Mouse (Mus musculus): ENCODE measurements around the gene Gdf5.

The Gdf5 gene

DNA sequence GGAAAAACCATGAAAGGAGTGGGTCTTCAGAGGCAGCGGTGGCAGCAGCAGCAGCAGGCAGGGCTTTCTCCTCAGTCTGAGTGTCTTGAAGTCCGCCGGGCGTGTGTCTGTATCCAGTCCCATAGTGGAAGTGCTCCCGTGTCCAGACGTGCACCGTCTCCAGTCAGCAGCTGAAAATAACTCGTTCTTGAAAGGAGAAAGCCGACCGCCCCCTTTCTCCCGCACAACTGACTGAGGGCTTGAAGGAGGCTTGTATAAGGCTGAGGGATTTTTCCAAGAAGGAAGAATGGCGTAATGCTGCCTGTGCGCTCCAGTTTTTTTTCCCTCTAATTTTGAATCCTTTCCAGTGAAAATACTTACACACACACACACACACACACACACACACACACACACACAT lies at the start of gene Gdf5:
Gene Gdf5, minus strand, starts transcription at position 244 of the 400 bp plus-strand sequence.
- DNase-seq = peak in 1 of 2 experiments; percentile 31

DNA sequence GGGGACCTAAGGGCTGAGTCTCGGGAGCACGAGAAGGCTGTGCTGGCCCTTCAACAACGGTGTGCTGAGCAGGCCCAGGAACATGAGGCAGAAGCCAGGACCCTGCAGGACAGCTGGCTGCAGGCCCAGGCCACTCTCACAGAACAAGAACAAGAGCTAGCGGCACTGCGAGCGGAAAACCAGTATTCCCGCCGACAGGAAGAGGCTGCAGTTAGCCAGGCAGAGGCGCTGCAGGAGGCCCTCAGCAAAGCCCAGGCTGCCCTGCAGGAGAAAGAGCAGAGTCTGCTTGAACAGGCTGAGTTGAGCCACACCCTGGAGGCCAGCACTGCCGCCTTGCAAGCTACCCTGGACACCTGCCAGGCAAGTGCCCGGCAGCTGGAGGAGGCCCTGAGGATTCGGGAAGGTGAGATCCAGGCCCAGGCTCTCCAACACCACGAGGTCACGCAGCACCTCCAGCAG lies 46.7 kb upstream of the Gdf5 start:
- peak; percentile 74 to 81 for DNase-seq

DNA sequence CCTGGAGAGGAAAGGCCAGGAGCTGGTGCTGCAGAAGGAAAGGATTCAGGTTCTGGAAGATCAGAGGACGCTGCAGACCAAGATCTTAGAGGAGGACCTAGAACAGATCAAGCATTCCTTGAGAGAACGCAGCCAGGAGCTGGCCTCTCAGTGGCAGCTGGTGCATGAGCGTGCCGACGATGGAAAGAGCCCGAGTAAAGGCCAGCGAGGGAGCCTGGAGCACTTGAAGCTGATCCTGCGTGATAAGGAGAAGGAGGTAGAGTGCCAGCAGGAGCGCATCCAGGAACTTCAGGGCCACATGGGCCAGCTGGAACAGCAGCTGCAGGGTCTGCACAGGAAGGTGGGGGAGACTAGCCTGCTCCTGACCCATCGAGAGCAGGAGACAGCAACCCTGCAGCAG lies 46.0 kb upstream of the Gdf5 start:
- no peak for DNase-seq

DNA sequence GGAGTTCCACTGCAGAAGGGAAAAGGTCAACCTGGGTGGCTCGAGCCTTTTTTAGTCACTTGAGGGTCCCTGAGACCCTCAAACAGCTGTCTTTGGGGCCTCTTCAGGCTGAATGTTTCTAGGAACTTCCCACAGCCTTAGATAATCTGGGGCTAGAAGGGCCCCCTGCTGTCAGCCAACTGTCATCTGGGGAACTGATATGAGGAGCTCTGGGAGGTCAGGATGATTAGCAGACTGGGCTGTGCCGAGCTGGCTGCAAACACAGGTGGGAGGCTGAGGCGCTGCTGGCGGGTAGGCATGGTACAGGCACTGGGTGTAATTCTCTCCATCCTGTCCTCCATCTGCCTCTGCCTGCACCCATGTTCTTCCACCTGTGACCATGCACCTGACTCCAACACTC lies 43.9 kb upstream of the Gdf5 start:
- no peak for DNase-seq

DNA sequence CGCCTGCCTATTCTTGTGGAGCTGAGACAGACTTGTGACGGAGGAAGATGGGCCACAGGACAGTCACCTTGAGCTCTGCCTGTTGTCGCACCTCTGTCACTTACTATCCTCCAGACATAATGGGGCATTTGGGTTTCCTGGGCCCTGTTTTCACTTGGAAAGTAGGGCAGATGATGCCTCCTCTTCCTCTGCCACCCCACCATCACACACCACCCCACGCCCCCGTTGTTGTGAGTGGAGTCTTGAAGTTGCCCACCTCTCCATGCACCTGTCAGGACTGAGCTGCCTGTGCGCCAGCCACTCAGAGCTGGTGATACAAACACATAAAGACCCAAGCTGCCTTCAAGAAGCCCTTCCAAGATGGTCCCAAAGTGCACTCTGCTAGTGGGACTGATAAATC lies 42.0 kb upstream of the Gdf5 start:
- no peak for DNase-seq

DNA sequence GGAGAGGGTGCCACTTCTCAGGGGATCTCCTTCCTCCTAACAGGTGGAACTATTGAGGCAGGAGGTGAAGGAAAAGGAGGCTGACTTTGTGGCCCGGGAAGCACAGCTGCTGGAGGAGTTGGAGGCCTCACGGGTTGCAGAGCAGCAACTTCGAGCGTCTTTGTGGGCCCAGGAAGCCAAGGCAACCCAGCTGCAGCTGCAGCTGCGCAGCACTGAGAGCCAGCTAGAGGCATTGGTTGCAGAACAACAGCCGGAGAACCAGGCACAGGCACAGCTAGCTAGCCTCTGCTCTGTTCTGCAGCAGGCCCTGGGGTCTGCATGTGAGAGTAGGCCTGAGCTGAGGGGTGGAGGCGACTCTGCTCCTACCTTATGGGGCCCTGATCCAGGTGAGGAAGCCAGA lies 40.6 kb upstream of the Gdf5 start:
- DNase-seq = no peak

DNA sequence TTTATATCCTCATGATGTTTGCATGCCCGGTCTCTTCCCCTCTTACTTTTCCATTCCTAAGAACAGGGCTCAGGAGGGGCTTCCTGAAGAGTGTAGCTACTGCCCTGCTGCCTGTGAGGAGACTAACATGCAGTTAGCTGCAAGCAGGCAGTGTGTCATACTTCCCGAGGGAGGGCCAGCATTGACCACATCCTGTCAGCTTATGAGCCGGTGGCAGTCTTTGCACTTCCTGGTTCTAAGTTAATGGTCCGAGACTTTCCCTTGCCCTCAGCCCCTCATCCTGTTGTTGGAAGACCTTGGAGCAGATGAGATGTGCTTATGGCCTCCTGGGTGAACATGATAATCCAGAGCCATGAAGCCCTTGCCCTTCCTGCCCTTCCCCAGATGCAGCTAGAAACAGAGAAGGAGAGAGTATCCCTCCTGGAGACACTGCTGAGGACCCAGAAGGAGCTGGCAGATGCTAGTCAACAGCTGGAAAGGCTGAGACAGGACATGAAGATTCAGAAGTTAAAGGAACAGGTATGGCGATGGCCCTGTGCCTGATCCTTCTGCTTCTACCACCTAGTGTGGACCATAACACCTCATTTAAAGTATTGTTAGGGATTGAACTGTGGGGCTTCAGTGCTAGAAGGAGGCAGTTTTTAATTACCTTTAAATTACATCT lies 34.3 kb upstream of the Gdf5 start:
- DNase-seq = peak; percentile 40 to 43

DNA sequence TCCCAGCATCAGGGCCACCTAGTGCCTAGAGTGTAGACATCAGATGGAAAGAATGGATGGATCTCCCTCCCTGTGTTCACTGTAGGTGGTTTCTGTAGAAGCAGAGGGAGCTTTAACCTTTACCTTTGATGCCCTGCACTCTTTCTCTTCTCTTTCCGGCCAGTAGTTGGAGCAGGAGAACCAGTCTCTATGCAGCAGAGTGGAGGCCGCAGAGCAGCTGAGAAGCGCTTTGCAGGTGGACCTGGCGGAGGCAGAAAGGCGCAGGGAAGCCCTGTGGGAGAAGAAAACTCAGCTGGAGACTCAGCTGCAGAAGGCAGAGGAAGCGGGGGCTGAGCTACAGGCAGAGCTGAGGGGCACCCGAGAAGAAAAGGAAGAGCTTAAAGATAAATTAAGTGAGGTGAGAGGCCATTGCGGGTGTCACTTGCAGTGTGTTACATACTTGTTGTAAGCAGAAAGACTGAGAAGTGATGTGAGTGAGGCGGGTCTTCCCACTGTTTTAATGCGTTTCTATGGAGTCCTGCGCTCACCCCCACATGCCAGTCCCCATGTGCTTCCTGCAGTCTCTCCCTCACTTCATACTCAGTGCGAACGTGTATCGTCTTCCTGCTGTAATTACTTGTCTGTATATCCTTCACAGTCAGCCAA lies 29.0 kb upstream of the Gdf5 start:
- DNase-seq = no peak

DNA sequence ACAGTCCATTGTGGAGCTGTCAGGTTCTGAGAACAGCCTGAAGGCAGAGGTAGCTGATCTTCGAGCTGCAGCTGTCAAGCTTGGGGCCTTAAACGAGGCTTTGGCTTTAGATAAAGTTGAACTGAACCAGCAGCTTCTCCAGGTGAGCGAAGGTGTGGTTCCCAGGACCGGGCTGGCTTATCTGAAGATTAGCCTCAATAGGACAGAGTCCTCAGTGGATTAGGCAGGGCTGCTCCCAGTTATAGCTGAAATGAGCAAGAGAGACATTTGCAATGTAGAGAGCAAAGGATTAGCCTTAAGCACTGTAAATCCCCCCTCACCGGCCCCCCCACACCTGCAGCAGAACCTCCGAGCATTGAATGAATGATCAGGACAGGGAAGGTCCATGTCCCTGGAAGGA lies 28.2 kb upstream of the Gdf5 start:
- DNase-seq = no peak

DNA sequence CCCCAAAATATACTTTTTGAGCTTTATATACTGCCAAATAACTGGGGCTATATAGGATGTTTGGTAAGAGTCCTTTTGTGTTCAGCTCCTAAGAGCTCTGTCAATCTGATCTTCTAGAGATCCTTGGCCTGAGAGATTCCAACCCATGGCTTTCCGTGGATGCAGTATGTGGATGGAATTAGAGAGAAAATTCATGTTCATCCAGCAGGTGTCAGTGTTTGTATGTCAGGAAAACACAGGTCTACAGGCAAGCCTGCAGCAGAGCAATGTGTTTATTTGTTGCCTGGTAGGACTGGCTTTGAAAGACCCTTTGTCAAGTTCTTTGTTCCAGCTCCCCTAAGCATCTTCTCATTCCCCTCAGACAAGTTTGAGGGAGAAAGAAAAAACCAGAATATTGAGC lies 17.8 kb upstream of the Gdf5 start:
- no peak for DNase-seq

DNA sequence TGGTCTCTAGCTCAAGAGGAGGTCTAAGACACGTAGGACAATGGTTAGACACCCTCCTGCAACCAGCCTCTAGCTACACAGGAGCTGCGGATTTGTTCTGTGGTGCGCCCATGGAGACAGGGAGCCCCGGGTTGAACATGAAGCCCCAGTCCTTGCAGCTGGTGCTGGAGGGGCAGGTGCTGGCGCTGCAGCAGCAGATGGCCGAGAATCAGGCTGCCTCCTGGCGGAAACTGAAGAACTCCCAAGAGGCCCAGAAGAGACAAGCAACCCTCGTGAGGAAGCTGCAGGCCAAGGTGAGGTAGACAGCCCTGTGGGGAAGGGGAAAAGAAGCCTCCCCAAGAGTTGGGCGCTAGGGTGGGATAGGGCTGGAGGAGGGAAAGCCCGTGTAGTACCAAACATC lies 16.7 kb upstream of the Gdf5 start:
- DNase-seq = no peak

DNA sequence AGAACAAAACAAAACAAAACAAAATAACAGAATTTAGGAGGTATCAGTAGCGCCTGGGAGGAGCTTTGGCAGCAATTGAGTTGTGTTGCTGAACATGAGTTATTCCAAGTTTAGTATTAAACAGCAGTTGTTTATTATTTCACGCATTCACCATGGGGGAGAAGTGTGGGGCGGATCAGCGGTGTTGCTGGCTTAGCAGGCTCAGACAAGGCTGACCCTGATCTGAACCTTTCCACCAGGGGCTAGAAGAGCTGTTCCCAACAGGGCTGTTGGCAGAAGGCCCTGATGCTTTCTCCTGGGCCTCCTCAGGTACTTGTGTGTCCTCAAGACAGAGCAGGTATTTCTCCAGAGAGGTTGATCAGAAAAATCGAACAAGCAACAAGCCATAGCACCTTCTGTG lies 14.8 kb upstream of the Gdf5 start:
- DNase-seq = no peak

DNA sequence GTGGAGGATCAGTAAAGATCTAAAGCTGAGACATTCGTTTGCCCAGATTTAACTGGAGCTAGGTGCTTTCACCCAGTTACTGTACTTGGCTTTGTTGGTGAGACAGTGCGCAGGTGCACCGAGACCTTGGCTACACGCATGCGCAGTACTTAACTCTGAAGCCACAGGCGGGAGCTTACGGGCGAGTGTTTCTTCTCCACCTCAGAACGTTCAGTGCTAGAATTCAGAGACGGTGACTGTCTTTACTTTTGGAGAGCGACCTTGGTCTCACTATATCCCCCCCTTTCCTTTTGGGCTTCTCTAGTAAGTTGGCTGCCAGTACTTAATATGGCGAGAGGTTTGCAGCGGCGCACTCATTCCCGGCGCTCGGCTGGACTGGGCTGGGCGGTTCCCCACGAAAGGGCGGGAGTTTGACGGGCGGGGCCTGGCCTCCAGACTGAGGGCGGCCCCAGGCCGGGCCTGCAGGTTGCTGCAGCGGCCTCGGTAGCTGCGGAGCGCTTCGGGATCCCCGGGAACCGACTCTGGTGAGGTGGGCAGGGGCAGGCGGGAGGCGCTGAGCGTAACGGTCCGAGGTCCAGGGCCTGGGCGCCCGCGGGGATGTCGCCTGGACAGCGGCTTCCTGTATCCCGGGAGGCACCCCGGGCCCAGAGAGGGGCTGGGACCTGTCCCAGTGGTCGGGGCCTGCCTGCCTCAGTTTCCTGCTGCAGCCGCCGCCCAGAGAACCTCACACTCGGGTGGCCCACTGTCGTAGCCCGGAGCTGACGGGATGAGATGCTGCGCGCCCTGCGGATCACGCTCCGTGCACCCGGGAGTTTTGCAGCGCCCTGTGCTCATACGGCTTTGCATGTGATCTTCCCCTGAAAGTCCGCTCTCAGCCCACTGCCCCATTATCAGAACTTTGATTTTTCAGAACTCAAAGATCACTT lies 11.2 kb upstream of the Gdf5 start, which contains the start of gene Cep250:
Gene Cep250, plus strand, starts transcription at position 325 of the 926 bp plus-strand sequence.
- DNase-seq = peak; percentile 92 to 94

DNA sequence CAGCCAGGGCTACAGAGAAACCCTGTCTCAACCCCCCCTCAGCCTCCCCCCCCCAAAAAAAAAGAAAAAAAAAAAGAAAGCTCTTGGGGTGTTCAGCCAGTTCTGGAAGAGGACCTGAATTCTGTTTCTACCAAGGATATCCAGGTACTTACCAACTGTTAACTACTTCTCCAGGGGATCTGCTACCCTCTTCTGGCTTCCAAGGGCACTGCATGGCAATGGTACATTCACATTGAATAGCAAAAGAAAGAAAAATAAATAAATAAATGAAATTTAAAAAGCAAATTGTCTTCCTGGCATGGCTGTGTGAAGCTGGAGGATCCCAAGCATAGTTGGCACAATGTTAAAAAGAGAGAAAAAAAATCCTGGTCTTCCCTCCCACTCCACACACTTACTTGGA lies 6.8 kb upstream of the Gdf5 start:
- DNase-seq = peak; percentile 67 to 71

DNA sequence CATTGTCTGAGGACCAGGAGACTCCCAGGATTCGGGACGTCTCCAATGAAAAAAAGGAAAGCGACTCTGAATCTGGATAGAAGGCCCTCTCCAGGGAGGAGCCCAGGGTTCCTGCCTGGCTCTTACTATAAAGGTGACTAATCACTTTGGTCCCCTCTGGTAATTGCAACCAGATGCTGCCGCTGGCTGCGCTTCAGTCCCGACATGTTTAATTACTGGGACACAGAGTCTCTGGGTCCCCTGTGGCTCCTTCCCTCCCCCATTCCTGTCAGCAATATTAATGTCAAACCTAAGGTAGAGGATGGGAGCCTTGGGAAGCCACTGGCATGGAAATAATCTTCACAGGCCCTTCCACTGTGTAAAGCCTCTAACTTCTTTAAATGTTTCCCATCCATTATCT lies 4.2 kb upstream of the Gdf5 start:
- no peak for DNase-seq

DNA sequence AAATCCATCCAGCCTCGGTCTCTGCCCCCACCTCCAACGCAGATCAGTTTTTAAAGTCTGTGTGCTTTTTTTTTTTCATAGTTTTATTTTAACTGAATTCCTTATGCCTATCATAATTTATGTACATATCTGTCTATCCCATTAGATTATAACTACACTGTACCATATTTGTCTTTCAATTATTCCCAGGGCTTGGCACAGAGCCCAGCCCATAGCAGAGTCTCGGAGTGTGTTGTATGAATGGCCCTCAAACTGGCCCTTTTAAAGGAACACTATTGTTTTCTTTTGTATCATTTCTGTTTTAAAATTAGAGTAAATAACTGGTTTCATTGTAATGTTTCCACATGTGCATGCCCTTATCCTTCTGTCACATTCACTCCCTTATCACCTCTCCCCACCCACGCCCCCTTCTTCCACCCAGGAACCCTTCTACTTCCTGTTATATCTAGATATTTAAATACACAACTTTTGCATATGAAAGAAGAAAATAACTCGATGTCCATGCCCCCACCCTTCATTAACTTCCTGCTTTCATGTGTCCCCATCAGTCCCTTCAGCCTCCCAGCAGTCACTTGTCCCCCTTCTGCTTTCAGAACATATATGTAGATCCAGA lies 2.3 kb upstream of the Gdf5 start:
- DNase-seq = no peak

DNA sequence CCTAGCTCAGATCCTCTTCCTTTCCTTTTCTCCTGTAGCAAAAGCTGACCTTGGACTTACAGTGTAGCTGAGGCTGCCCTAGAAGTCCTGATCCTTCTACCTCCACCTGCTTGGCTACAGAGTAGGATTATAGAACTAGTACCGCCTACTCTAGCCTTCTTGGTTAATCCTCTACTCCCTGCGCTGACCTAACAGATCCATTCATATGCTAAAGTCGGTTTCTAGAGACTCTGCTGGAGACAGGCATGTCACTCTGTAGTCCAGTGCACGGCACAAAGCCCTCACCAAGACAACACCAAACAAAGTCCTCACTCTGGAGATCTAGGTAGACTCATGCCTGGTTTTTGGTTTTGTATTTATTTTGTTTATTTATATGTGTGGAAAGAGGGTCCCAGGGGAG lies 1.3 kb upstream of the Gdf5 start:
- DNase-seq = no peak

DNA sequence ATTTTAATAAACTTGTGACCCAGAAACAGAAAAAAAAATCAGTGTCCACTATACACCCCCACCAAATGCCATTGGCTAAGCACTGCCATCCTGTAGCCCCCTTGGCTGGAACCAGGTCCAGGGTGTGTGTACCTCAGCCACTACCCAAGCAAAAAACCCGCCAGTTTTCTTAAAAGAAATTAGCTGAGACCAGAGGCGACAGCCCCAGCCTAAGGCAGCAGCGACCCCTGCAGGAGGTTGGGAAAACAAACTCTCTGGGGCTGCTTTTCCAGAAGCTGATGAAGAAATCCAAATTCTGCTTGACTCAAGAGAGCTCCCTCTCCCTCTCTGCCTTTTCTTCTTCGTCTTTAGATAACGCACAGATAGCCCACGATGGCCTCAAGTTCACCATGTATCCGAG lies 902 bp upstream of the Gdf5 start:
- DNase-seq = peak; percentile 58 to 67

DNA sequence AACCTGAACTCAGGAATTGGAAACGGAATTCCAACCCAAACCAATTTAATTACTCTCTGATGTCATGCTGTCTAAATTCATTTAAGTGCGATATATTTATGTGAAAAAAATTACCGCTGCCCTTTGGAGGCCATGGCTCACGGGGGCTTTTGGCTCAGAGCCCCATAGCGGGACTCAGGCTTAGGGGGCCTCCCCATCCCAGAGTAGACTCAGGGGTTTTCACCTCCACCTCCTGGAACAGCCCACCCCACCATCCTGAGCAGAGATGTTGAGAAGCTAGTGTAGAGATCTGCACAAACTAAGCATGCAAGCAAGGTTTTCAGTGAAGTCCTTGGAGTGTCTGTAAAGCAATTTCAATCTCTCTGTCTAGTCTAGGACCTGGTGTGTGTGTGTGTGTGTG lies 413 bp upstream of the Gdf5 start:
- no peak for DNase-seq

DNA sequence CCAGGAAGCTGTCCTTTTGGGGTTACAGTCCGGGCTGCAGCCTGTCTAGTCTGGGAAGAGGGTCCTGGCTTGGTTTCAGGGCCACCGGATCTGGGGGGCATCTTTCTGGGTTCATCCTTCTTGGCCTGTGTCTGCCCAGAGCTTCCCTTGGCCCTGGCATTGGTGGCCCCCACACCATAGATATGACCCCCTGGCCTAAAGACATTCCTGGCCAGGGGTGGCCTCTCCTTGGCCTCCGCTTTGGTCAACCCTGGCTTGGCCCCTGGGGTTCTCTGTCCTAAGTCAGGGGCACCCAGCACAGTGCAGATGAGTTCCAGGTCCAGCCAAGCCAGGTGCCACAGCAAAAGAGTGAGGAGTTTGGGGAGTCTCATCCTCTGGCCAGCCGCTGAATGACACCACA lies 482 bp downstream of the Gdf5 start:
- no peak for DNase-seq

DNA sequence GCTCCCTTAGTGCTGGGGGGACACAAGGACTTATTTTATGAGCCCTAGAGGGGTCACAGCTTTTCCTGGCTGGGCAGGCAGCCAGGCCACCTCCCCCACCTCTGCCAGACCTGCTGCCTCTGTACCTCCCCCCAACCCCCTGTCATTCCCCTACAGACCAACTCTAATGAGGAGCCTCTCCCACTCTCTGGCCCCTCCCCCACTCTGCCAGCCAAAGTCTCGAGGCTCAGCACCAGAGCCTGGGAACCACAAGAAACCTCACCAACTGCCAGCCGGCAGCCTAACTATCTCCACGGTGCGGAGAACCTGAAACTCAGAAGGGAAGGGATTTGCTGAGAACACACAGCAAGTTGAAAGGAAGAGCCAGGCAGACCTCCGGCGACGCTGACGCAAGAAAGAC lies 1.7 kb downstream of the Gdf5 start:
- DNase-seq = no peak

DNA sequence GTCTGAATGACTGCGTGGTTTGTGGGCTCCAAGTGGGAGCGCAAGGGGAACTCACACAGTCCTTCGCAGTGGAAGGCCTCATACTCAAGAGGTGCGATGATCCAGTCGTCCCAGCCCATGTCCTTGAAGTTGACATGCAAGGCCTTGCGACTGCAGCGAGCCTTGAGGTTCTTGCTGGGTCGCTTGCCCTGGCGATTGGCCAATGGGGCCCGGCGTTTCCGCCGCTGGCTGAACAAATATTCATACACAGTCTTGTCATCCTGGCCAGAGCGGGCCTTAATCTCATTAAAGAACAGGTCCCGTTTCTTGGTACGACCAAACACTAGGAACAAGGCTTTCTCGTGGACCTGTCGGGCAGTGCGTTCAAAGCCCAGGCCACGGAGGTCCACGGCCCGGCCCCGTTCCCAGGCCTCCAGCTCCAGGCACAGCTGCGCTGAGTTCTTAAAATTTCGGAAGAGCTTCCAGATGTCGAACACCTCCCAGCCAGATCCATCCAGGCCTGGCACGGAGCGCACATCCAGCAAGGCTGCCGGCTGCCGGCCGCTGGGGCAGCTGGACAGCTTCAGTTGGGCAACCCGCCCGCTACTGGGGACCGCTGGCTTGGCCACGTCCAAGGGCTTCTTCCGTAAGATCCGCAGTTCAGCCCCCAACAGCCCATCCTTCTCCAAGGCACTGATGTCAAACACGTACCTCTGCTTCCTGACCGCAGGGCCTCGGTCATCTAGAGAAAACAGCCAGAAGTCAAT lies 3.3 kb downstream of the Gdf5 start:
- DNase-seq = peak; percentile 19 to 41
